Mouse (Mus musculus) left cerebral cortex, adult 18-20 months (tissue): Measurements from ENCODE around the gene Smim23. TPM values are rescaled to one million over a fixed set of nuclear protein-coding genes. Genes with fewer than 3 reads are reported as not detected.

Experiments used
- DNase-seq, 2 experiments: peaks; one replicate each; pipeline ENCODE4 v3.0.0; 2021 to 2022; ENCODE audit warnings: low spot score in 2 of 2, mixed read lengths in 1 of 2
- total RNA-seq, 2 experiments: library from RNA; stranded (reverse); gene quantifications; 2 replicates each; pipeline ENCODE4 v1.2.3; 2021

Gene Smim23
- total RNA-seq, 2 experiments from 2014 or later, result not detected

GRCm38 (mm10) chr11:32781633-32782404 lies 42.6 kb downstream of the Smim23 start:
- DNase-seq, result peak; percentile 7 to 9

GRCm38 (mm10) chr11:32780747-32781536 lies 43.5 kb downstream of the Smim23 start:
- DNase-seq, result peak in 1 of 2 experiments; percentile 9

- no peak for DNase-seq
Observed at GRCm38 (mm10) chr11:32768642-32769343, 55.6 kb downstream of the Smim23 start.

Other genes starting within 250 kb of the Smim23 start
- 100 to 1,000 TPM; 116 to 119 TPM for gene Fbxw11, start 181.9 kb downstream of the Smim23 start, total RNA-seq